Mouse (Mus musculus) embryonic fibroblast, embryonic 13.5 days (primary cell): ENCODE measurements around the gene Wfdc3. TPM values are rescaled to one million over a fixed set of nuclear protein-coding genes. Genes with fewer than 3 reads are reported as not detected.

Source experiments
- H3K27ac ChIP-seq: 2 replicates; pipeline ENCODE4 v1.5.1; 2012; ENCODE audit warnings: low read length, control low read depth, inconsistent platforms; ENCODE audit not compliant: insufficient read depth
- H3K4me1 ChIP-seq: 2 replicates; pipeline ENCODE4 v1.6.1; 2011; ENCODE audit warnings: low read length; ENCODE audit not compliant: control insufficient read depth, insufficient read depth
- H3K4me3 ChIP-seq: 2 replicates; pipeline ENCODE4 v1.5.1; 2011; ENCODE audit warnings: mild to moderate bottlenecking, control low read depth, low read length; ENCODE audit not compliant: insufficient read depth
- CTCF ChIP-seq: IDR thresholded peaks from 2 replicates; pipeline ENCODE4 v1.5.1; 2011; ENCODE audit warnings: mild to moderate bottlenecking, control low read depth, low read length, moderate library complexity, borderline replicate concordance; ENCODE audit not compliant: insufficient read depth
- POLR2A ChIP-seq: IDR thresholded peaks from 2 replicates; pipeline ENCODE4 v1.6.1; 2011; ENCODE audit warnings: low read depth, mild to moderate bottlenecking, control low read depth, low read length, moderate library complexity
- polyA plus RNA-seq: library from polyadenylated mRNA; stranded (reverse); fragments of >200 nt; gene quantifications from 2 replicates; pipeline ENCODE4 v1.2.4, GENCODE M21; 2011; ENCODE audit warnings: low read depth; ENCODE audit not compliant: missing spikeins, insufficient read length

The Wfdc3 gene
- polyA plus RNA-seq, 1 experiment: not detected

DNA sequence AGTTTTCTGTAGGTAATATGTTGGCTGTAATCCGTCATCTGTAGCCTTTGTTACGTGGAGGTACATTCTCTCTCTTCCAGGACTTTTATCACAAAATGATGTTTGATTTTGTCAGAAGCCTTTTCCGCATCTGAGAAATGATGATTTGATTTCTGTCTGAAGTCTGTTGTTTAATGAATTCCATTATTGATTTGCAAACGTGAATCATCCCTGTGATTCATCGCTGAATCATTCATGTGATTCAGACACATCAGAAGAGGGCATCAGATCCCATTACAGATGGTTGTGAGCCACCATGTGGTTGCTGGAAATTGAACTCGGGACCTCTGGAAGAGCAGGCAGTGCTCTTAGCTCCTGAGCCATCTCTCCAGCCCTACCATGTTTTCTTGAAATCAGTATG, 3.3 kb upstream of the Wfdc3 start:
- TF ChIP-seq POLR2A: no peak
- TF ChIP-seq CTCF: no peak
- H3K4me3 ChIP-seq: no peak overlapping the region
- H3K4me1 ChIP-seq: peaks cover 7% of the 10 kb centered on the region
- peak overlapping the region; percentile 54; the same call in 1 of the 2 replicates for H3K27ac ChIP-seq

DNA sequence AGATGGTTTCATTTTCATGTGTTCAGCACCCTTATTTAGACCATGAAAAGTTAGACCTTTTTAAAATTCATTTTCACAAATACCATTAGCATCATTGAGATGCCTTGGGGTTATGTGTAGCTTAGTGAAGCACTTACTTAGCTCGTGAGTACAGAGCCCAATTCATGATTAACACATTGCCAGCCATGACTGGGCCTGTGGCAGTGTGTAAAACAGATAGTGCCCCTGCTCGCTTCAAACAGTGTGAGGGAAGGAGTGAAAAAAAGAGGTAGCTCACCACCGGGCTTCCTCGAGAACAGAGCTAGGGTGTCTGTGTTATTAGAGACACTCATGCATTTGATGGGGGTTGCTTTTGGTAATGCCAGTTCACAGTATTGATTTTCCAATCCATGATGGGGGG, 2.5 kb upstream of the Wfdc3 start:
- TF ChIP-seq POLR2A (no peak), CTCF (no peak)
- peaks cover 7% of the 10 kb centered on the region for H3K4me1 ChIP-seq
- H3K27ac ChIP-seq: no peak overlapping the region
- H3K4me3 ChIP-seq: no peak overlapping the region

DNA sequence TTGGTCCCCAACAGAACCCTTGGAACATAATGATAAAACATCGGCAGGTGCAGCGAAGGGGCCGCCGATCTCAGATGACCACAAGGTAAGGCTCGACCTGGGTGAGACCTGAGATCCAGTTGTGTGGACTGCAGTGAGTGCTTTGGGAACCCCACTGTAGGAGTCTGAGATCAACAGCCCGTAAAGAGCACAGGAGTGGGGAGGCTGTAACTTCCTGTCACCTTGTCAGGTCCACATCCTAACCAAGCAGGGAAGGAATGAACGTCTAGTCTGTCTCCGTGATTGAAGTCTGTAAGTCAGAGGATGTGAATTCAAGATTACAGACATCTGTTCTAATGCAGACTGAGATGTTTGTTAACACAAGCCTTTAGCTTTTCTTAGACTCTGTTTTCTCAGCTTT, 962 bp upstream of the Wfdc3 start:
- Histone ChIP-seq H3K4me1 (peaks cover 7% of the 10 kb centered on the region), H3K27ac (no peak overlapping the region), H3K4me3 (peak overlapping the region; percentile 71)
- no peak for TF ChIP-seq CTCF
- TF ChIP-seq POLR2A: no peak

DNA sequence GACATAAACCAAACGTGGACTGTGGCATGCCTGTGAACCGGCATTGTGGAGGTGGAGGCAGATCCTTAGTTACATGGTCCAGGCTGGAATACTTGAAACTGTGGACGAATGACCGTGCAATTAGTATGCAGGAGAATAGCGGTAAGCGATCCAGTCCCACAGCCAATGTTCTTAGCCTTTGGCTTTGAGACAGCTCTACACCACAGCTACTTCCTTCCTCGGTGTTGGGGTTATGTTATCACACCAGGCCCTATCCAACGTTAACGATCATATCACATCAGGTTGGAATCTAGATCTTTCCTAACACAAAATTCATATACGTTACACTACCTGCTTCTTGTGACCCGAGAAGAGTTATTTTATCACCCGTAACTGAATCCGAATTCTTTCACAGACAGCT, 744 bp downstream of the Wfdc3 start:
- H3K4me1 ChIP-seq: peaks cover 7% of the 10 kb centered on the region
- no peak overlapping the region for H3K27ac ChIP-seq
- no peak for TF ChIP-seq POLR2A
- no peak for TF ChIP-seq CTCF
- peak overlapping the region; percentile 71 for H3K4me3 ChIP-seq

DNA sequence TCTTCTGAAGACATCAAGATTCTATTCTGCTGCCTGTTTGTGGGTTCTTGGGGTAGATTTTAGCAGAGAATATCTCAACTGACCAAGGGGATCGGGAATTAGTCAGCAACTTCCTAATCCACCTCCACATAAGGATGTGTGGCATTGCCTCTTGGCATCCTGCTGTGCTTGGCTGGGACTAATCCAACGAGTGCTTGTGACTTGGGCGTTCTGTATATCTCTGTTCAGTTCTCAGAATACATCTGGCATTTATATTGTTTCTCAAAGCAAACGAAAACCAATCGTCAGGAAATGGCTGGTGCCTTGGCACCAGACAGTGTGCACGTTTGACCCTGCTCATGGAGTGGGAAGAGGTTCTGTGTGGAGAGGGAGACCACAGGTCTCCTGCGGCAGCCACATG, 5.9 kb downstream of the Wfdc3 start:
- peaks cover 5% of the 10 kb centered on the region for H3K4me1 ChIP-seq
- TF ChIP-seq POLR2A: no peak
- TF ChIP-seq CTCF: no peak
- no peak overlapping the region for H3K27ac ChIP-seq
- H3K4me3 ChIP-seq: no peak overlapping the region

DNA sequence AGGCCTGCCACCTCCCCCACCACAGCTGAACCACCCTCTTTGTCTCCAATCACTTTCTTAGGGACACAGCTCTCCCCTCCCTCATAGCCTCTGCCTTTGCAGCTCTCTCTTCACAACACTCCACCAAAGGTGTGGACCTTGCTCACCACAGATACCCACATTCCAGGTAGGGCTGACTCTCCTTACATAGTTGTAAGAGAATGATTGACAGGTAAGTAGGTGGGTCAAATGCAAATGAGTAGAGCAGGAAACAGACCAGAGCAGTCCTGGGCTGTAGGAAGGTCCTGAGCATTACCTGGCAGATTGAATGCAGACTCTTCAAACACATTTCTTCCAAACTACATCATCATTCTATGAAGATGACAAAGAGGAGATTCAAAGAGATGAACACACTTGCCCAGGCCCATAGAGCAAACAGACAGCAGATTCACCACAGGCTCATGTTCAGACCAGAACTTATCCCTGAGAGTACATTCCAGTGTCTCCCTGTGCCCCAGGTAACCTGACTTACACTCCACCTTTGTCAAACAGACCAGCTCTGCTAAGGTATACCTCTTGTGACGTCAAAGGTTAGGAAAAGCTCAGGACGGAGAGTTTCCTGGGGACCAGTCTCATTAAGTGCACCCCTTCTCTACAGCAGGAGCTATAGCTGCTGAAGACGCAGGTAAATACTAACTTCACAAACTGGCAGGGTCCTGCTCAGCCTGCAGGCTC, 8.2 kb downstream of the Wfdc3 start:
- no peak overlapping the region for H3K27ac ChIP-seq
- H3K4me3 ChIP-seq: no peak overlapping the region
- H3K4me1 ChIP-seq: peaks cover 6% of the 10 kb centered on the region
- no peak for TF ChIP-seq CTCF
- no peak for TF ChIP-seq POLR2A

DNA sequence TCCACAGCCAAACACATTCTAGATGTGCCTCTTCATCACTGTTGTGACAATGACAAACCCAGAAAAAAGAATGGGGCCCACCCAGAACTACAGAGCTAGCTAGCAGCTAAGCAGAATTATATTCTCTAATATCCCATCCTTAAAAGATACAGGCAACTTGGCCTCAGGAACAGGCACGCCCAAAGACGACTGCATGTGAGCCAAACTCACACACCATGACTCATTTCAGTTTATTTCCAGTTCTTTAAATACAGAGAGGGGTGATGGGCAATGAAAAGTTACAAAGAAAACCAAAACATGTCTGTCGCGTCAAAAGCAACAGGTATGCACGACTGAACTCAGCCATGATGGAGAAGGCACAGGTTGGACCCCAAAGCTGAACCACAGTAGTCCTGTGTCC, 10.3 kb downstream of the Wfdc3 start:
- Histone ChIP-seq H3K4me1 (peaks cover 6% of the 10 kb centered on the region), H3K27ac (no peak overlapping the region)
- TF ChIP-seq CTCF (no peak), POLR2A (no peak)

DNA sequence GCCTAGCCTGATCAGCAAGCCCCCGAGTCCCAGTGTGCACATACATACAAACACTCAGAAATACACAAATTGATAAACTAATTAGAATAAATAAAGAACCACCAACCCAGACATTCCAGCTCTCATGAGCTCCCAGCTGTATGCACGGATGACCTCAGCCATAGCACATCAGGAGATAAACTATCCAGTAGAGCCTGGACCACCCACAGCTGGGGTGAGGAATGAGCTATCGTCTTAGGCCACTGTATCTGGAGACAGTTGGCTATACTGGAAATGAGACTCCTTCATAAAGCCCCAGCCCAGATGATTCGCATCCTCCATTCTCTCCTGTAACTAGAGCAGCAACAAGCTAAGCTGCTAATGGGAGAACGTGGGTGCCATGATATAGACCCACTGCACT, 10.9 kb downstream of the Wfdc3 start:
- H3K4me1 ChIP-seq: peaks cover 6% of the 10 kb centered on the region
- TF ChIP-seq CTCF (no peak), POLR2A (no peak)
- no peak overlapping the region for H3K4me3 ChIP-seq
- no peak overlapping the region for H3K27ac ChIP-seq

More for the DNA sequence above, 10.3 kb downstream of the Wfdc3 start:
- H3K4me3 ChIP-seq: no peak overlapping the region

DNA sequence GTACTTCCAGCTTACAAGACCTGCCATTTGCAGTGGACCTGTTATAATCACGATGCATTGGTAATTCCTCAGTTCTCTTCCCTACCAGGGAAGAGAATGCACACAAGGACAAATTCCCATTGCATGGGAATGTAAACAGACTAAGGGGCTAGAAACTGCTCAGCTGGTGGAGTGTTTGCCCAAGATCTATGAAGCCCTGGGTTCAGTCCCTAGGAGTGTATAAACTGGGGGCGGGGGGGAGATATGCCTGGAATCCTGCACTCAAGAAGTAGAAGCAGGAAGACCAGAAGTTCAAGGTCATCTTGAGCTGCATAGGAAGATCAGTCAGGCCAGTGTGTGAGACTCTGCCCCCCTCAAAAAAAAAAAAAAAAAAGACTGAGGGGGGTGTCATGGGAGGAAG, 12.5 kb downstream of the Wfdc3 start:
- H3K27ac ChIP-seq: no peak overlapping the region
- TF ChIP-seq CTCF (no peak), POLR2A (no peak)
- peaks cover 6% of the 10 kb centered on the region for H3K4me1 ChIP-seq
- no peak overlapping the region for H3K4me3 ChIP-seq

DNA sequence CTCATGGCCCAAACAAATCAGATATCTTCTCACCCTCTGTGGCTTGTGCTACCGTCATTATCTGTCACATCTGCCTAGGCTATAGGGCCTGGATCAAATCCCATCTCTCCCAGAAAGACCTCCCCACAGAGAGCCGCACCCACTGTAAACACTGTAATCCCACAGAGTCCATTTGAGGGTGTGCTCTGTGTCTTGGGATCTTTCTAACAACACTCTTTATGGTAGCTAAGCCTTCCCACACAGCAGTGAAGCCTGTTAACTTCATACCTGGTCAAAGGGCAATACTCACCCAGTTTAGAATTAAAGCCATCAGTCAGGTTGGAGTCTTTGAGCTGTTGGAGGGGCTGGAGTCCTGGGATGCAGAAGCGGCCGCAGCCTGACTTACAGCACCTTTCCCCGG, 14.0 kb downstream of the Wfdc3 start:
- TF ChIP-seq CTCF: no peak
- no peak for TF ChIP-seq POLR2A

More for the DNA sequence above, 14.0 kb downstream of the Wfdc3 start:
- Histone ChIP-seq H3K4me1 (peaks cover 6% of the 10 kb centered on the region), H3K27ac (no peak overlapping the region), H3K4me3 (no peak overlapping the region)
